Mouse (Mus musculus): ENCODE measurements around the gene Tex14.
A peak's percentile ranks its signal among the peaks of the same experiment; 100 is the strongest.
"Not testable (repeated sequence)": the region's sequence is repeated elsewhere in the genome, so short reads cannot be mapped to it uniquely, and the experiment has no call there.

The Tex14 gene

GRCm38 (mm10) chr11:87472058-87472457 is 67.2 kb downstream of the Tex14 start:
- DNase-seq (ENCODE audit: low read depth): not testable (repeated sequence)

DNA sequence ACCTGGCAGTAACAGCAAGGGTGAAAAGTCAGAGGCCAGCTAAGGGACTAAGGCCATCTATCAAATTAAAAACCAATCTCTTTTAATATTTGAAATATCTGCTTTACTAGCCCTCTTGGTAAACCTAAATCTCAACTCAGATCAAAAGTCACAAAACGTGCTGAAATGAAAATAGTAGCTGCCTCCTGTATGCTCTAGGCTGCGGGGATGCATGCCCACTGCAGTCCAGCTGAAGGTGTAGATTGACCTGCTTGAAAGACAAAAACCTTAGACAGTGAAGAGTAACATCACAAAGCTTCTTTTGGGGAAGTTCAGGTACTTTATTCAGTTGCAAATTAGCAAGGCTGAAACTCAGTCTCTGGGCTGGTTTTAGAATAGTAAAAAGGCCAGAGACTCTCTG is 74.3 kb downstream of the Tex14 start:
- DNase-seq (ENCODE audit: low read depth): not testable (repeated sequence)

DNA sequence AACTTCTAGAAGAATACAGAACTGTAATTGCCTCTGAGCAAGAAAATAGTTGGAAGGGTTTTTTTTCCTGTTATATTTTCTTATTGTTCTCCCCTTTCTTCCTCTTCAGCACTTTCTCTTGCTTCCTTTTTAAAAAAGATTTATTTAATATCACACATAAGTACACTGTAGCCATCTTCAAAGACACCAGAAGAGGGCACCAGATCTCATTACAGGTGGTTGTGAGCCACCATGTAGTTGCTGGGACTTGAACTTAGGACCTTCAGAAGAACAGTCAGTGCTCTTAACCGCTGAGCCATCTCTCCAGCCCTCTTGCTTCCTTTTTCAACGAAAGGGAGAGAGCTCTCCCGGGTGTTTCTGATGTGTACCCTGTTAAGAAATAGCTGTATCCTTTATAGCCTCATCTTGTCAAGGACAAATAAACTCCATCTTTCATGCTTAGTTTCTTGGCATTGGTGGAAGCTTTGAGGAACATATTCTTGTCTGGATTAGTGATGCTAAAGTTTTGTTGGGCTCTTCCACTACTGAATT is 79.0 kb downstream of the Tex14 start:
- DNase-seq (ENCODE audit: low read depth): no peak

- DNase-seq (ENCODE audit: low read depth): no peak
These were observed 84.1 kb downstream of the Tex14 start for GRCm38 (mm10) chr11:87488948-87489347.

DNA sequence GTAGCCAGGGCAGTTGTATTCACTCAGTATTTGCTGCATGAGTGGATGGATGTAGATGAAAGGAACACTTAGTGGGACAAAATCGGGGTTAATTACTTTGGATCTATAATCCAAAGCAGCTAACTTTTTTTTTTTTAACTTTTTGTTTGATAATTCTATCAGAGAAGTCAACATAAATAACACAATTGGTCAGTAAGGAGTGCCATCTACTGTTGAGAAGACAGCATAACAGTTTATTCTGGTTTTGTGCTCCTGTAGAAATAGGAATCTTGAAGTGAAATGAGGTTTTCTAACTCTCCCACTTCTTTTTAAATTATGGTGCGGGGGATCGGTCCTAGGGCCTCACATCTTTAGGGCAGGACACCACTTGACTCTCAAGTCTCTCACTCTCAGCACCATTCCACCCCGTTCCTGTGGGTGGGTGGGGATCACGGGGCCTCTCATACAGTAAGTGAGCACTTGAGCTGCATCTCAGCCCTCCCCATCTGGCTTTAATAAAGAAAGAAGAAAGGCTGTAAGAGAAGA is 99.9 kb downstream of the Tex14 start:
- DNase-seq (ENCODE audit: low read depth): no peak

DNA sequence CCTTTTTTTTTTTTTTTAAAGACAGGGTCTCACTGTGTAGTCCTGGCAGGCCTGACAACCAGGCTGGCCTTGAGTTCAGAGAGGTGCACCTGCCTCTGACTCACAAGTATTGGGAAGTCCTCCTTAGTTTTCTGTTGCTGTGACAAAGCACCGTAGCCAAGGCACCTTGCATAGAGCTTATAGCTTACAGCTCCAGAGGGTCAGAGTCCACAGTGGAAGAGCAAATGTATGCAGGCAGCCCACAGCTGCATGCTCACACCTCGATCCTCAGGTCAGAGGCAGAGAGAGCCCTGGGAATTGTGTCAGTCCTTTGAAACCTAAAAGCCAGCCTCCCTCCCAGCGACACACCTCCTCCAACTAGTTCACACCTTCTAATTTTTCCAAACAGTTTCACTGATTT is 101.6 kb downstream of the Tex14 start:
- no peak for DNase-seq (ENCODE audit: low read depth)

GRCm38 (mm10) chr11:87507043-87507442 is 102.2 kb downstream of the Tex14 start:
- DNase-seq (ENCODE audit: low read depth): no peak

DNA sequence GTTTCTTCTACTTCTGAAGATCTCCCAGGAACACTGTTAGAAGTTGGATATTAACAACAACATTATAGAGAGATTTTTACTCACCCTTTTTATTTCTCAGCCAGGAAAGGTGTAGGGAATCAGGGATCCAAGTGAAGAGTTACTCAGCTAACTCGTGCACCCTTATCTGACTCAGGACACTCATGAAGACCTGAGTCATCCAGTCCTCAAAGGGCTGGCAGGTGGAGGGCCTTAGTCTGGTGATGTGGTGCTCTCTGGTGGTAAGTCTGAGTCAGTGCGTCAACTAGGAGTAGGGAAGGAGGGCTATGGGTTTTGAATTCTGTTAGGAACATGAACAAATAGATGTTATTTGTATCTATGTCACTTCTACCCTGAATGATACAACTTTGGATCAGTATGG is 114.4 kb downstream of the Tex14 start:
- DNase-seq (ENCODE audit: low read depth): peak; percentile 58

- no peak for DNase-seq (ENCODE audit: low read depth)
These were observed 118.6 kb downstream of the Tex14 start for GRCm38 (mm10) chr11:87523466-87523865.

DNA sequence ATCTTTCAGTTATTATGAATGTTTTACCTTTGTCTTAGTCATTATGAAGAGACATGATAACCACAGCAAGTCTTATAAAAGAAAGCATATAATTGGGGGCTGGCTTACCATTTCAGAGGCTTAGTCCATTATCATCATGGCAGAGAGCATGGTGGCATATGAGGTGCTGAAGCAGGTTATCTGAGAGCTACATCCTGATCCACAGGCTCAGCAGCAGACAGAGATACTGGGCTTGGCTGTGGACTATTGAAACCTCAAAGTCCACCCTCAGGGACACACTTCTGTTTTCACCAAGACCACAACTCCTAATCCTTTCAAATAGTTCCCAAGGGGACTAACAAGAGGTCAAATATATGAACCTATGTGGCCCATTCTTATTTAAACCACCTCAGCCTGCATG is 119.1 kb downstream of the Tex14 start:
- no peak for DNase-seq (ENCODE audit: low read depth)

DNA sequence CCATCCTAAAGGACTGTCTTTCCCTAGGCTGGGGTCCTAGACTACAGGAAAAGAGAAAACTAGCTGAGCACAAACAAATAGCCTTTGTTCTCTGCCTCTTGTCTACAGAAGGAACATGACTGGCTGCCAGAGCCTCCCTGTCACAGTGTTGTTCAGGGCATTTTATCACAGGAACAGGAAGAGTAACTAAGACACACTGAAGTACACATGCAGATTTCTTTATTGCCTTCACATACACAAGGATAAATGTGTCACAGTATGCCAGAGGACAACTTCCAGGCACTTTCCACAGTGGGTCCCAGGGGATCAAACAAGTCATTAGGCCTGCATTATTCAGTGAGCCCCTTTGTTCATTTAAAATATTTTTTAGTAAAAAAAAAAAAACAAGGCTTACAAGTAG is 119.9 kb downstream of the Tex14 start:
- DNase-seq (ENCODE audit: low read depth): no peak

DNA sequence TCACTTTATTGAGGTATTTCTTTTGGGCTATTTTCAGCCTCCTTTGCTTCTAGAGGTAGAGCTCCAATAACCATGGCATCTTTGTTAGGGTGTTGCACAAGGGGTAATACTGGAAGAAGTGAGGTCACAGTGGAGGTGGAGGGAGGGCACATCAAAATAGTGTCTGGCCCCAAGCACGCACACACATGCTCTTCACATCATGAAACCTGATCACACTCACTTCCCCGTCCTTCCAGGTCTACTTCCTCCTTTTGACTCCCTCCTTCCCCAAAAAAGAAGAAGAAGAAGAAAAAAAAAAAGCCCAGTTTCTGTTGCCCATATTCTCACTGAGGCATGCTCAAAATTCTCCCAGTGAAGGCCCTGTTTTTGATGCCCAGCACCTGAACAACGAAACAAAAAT is 122.5 kb downstream of the Tex14 start:
- DNase-seq (ENCODE audit: low read depth): no peak

DNA sequence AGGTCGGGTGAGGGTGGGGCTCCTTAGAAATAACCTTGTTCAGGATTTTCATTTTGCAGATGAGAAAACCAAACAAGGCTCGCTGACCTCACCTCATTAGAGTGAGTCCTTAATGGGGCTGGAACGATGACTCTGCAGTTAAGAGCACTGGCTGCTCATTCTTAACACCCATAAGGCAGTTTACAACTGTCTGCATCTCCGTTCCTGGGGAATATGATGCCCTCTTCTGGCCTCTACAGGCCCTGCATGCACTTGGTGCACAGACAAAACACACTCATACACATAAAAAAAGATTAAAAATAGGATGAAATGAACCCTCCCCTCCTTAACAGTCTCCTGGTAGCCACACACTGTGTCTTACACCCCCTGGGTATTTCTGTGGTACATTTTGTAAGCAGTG is 123.1 kb downstream of the Tex14 start:
- DNase-seq (ENCODE audit: low read depth): no peak

GRCm38 (mm10) chr11:87531695-87532094 is 126.8 kb downstream of the Tex14 start:
- DNase-seq (ENCODE audit: low read depth): peak; percentile 34

DNA sequence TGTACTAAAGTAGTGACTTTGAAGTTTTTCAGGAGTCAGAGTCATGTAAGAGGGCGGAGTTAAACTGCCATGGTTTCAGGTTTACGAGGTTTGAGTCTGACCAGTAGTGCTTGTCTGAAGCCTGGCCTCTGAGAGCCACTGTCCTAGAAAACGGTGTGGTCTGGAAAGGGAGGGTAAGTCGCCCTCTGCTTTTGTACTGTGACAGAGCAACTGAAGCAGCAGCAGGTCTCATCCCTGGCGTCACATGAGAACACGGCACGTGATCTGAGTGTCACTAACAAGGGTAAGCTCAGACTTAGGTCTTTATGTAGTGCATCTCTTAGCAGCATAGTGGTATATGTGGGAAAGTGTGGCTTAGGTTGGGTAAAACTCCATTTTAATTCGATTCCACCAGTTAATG is 137.4 kb downstream of the Tex14 start:
- no peak for DNase-seq (ENCODE audit: low read depth)

- DNase-seq (ENCODE audit: low read depth): no peak
These were observed 138.0 kb downstream of the Tex14 start for GRCm38 (mm10) chr11:87542906-87543305.

DNA sequence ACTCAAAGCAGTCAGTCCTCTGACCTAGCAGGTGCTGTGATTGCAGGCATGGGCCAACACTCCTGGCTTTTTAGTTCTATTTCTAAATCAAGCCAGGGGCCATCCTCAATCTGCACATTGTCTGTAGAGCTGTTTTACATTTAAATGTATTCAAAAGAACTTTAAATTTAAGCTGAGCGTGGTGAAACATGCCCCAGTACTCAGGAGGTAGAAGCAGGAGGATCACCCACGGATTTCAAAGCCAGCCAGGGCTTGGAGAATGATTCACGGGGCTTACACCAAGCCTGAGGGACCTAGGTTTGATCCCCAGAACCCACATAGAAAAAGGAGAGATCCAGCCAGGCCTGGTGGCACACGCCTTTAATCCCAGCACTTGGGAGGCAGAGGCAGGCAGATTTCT is 148.5 kb downstream of the Tex14 start:
- no peak for DNase-seq (ENCODE audit: low read depth)

DNA sequence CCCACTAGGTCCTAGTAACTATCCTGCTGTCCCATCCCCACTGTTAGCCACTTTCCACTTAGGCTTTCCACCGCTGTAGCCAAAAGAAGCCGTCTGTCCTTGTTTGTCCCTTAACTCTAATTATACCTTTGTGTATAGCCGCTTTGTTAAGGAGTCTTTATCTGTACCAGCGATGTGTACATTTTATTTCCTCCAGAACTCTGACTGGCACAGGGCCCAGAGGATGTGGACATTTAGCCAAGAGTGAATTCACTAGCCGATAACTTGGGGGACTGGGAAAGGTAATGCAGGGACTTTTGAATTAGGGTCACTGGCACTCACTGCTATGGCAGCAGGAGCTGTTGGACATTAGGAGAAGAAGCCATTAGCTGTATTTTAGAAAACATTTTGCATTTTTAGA is 149.5 kb downstream of the Tex14 start:
- no peak for DNase-seq (ENCODE audit: low read depth)

- DNase-seq (ENCODE audit: low read depth): no peak
These were observed 150.3 kb downstream of the Tex14 start for GRCm38 (mm10) chr11:87555106-87555703.

DNA sequence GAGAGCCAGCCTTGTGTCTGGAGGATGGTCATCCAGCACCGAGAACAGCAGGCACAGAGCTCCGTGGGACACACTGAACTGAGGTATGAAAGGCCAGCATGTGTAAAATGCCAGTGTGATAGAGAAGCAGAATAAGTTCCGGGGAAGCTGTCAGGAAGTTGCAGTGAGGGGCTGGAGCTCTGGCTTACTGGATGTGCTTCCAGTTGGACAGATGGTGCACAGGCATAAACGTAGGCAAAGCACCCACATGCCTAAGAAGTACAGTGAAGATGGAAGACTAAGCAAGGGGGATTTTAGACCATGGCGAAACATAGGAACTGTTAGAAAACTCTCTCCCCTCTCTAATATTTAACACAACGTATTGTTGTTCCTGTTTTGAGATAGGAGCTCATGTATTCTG is 156.3 kb downstream of the Tex14 start:
- DNase-seq (ENCODE audit: low read depth): no peak

- DNase-seq (ENCODE audit: low read depth): no peak
These were observed 161.6 kb downstream of the Tex14 start, which contains the start of gene Gm11492 for GRCm38 (mm10) chr11:87566501-87566900. TSS of gene Gm11492 (plus strand) at chr11:87566653.

- DNase-seq (ENCODE audit: low read depth): no peak
These were observed 163.5 kb downstream of the Tex14 start, which contains the start of gene Sept4 for GRCm38 (mm10) chr11:87568255-87568953. TSS of gene Sept4 (plus strand) at chr11:87568903.

- DNase-seq (ENCODE audit: low read depth): no peak
These were observed 165.9 kb downstream of the Tex14 start for GRCm38 (mm10) chr11:87570743-87571142.
